Comparison of ENCODE assay signal across 20 mouse cellular contexts in the genomic region with DNA sequence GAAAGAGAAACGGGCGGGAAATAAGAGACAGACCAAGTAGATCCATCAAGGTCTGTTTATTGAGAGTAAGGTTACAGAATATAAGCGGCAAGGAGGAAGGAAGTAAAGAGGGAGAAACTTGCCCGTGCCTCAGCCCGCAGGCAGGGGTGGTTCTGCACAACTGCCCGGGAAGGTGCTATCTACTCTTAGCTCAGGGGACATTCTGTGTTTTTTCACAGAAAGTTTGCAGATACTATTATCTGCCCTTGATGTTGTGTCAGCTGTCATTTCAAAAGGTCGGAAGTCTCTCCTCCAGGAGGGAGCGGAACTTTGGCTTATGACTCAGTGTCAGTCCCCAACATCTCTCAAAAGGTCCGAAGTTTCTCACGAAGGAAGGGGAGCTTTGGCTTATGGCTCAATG. TPM values are rescaled to one million over a fixed set of nuclear protein-coding genes. Genes with fewer than 3 reads are reported as not detected.
DNase-seq lines count a peak whose midpoint lies in the region; ATAC-seq and TF ChIP-seq lines count a peak whose summit lies in the region.
"Had no signal": no experiment of that assay in that cellular context is flagged by ENCODE, and none has a peak within 500 bp of the region (broad histone marks: within the 10 kb centered on the region; RNA-seq: fewer than 3 reads in every experiment).

No protein-coding gene starts in this region.

- ATAC-seq in heart, embryonic 11.5 days (replicated peaks; ENCODE audit: insufficient number of reproducible peaks, low FRiP score, low TSS enrichment): no peak
- no peak for ATAC-seq in lung, embryonic 14.5 days (ENCODE audit: insufficient read depth)
- ATAC-seq: forebrain, embryonic 15.5 days; intestine, embryonic 15.5 days; midbrain, embryonic 16.5 days had no signal

- H3K27ac ChIP-seq in heart, embryonic 11.5 days (ENCODE audit: low read depth, low read length): no peak overlapping the region
- H3K27ac ChIP-seq in lung, embryonic 14.5 days (ENCODE audit: low read depth): no peak overlapping the region
- H3K27ac ChIP-seq in MEL (ENCODE audit: control insufficient read depth, low read depth, low read length): no peak overlapping the region
- H3K27ac ChIP-seq: forebrain, embryonic 15.5 days; hindbrain, embryonic 14.5 days; intestine, embryonic 15.5 days; limb, embryonic 15.5 days had no signal

- H3K4me3 ChIP-seq in heart, embryonic 11.5 days (ENCODE audit: low read depth, low read length): no peak overlapping the region
- no peak overlapping the region for H3K4me3 ChIP-seq in lung, embryonic 14.5 days (ENCODE audit: low read depth, low read length)
- H3K4me3 ChIP-seq in MEL (ENCODE audit: control insufficient read depth in 1 of 2, insufficient read depth in 1 of 2, low read depth in 2 of 2, low read length in 2 of 2): peak overlapping the region; percentile 4 to 48; a peak in 3 of 4 replicates
- H3K4me3 ChIP-seq: forebrain, embryonic 15.5 days; limb, embryonic 15.5 days had no signal

- H3K4me2 ChIP-seq in heart, embryonic 11.5 days: peak overlapping the region; percentile 94
- H3K4me2 ChIP-seq in lung, embryonic 14.5 days: peak overlapping the region; percentile 76; the same call in 1 of the 2 replicates
- H3K4me2 ChIP-seq: forebrain, embryonic 15.5 days; hindbrain, embryonic 14.5 days had no signal

- TF ChIP-seq EP300 in MEL (IDR thresholded peaks at IDR 0.05; ENCODE audit: low read depth in 1 of 2, low read length in 2 of 2): peak; percentile 56 to 58

- H3K4me1 ChIP-seq in heart, embryonic 11.5 days (ENCODE audit: control insufficient read depth, insufficient read depth, low read length): peaks cover 8% of the 10 kb centered on the region
- no peaks in the 10 kb centered on the region; the same call in 1 of the 2 replicates for H3K4me1 ChIP-seq in lung, embryonic 14.5 days (ENCODE audit: insufficient read depth)
- peaks cover 0 to 3% of the 10 kb centered on the region in 2 experiments; a peak in 1 of 4 replicates for H3K4me1 ChIP-seq in MEL (ENCODE audit: control insufficient read depth in 1 of 2, insufficient read depth in 2 of 2, low read length in 2 of 2)

- no peaks in the 10 kb centered on the region for H3K36me3 ChIP-seq in heart, embryonic 11.5 days (ENCODE audit: control insufficient read depth, insufficient read depth, low read length)
- no peaks in the 10 kb centered on the region for H3K36me3 ChIP-seq in lung, embryonic 14.5 days (ENCODE audit: insufficient read depth)
- H3K36me3 ChIP-seq in MEL (ENCODE audit: control insufficient read depth in 1 of 2, insufficient read depth in 2 of 2, low read length in 2 of 2): no peaks in the 10 kb centered on the region
- H3K36me3 ChIP-seq: forebrain, embryonic 15.5 days; intestine, embryonic 15.5 days; limb, embryonic 15.5 days had no signal

- no peak for DNase-seq in heart, postnatal 4 days
- DNase-seq in lung, embryonic 14.5 days: no peak
- DNase-seq in lung, postnatal 4 days: no peak
- DNase-seq in A20 (ENCODE audit: low read depth, low spot score) (peak; percentile 66), MEL (ENCODE audit: low read depth, low spot score) (peak; percentile 65)
- no peak for DNase-seq in left cerebral cortex, postnatal 10 days (ENCODE audit: extremely low spot score in 1 of 2, low spot score in 2 of 2)
- DNase-seq: cerebellum, adult 11 months; cerebellum, postnatal 14 days; lung, postnatal 14 days had no signal

- no peak for TF ChIP-seq POLR2A in MEL (IDR thresholded peaks at IDR 0.05; ENCODE audit: control insufficient read depth in 1 of 2, insufficient read depth in 1 of 2, low read depth in 1 of 2, low read length in 2 of 2, poor library complexity in 1 of 2)

- H3K9me3 ChIP-seq in heart, embryonic 11.5 days (replicated peaks; ENCODE audit: control insufficient read depth, low read length): peaks cover 3% of the 10 kb centered on the region; the same call in 1 of the 2 replicates
- H3K9me3 ChIP-seq in lung, embryonic 14.5 days (ENCODE audit: low read depth, low read length): no peaks in the 10 kb centered on the region
- H3K9me3 ChIP-seq in MEL (replicated peaks; ENCODE audit: insufficient read depth, low read length): no peaks in the 10 kb centered on the region
- H3K9me3 ChIP-seq: forebrain, embryonic 15.5 days; intestine, embryonic 15.5 days; limb, embryonic 15.5 days had no signal

- no peak for TF ChIP-seq RAD21 in MEL (IDR thresholded peaks at IDR 0.05; ENCODE audit: low read depth, low read length)

- WGBS in heart, embryonic 11.5 days (ENCODE audit: insufficient replicate concordance): 4% methylated on average over 10 of the region's 10 CpGs
- 2% methylated on average over 10 of the region's 10 CpGs for WGBS in lung, embryonic 14.5 days

- no peak for TF ChIP-seq CTCF in lung, embryonic 14.5 days (IDR thresholded peaks at IDR 0.05; ENCODE audit: low read depth)
- no peak for TF ChIP-seq CTCF in MEL (IDR thresholded peaks at IDR 0.05 in 2 of 3, conservative IDR thresholded peaks at IDR 0.05 in 1 of 3; ENCODE audit: control insufficient read depth in 1 of 3, insufficient read depth in 1 of 3, low read depth in 2 of 3, low read length in 3 of 3, poor library complexity in 1 of 3, severe bottlenecking in 1 of 3)

- H3K79me2 ChIP-seq in MEL (ENCODE audit: control insufficient read depth, insufficient read depth, low read length, poor library complexity): no peaks in the 10 kb centered on the region

- intact Hi-C loops in left cerebral cortex, postnatal 10 days (cut with DNase I): no loop called here

- peaks cover 52% of the 10 kb centered on the region for H3K27me3 ChIP-seq in heart, embryonic 11.5 days (ENCODE audit: control insufficient read depth, insufficient read depth, low read length)
- peaks cover 58% of the 10 kb centered on the region for H3K27me3 ChIP-seq in lung, embryonic 14.5 days (ENCODE audit: insufficient read depth, low read length)
- H3K27me3 ChIP-seq in MEL (ENCODE audit: control insufficient read depth in 1 of 2, insufficient read depth in 2 of 2, low read length in 2 of 2): no peaks in the 10 kb centered on the region

- H3K9ac ChIP-seq in heart, embryonic 11.5 days (ENCODE audit: low read depth, low read length): no peak overlapping the region
- no peak overlapping the region for H3K9ac ChIP-seq in lung, embryonic 14.5 days
- peak overlapping the region; percentile 10; the same call in 1 of the 2 replicates for H3K9ac ChIP-seq in MEL (ENCODE audit: control insufficient read depth, low read depth, low read length, poor library complexity, severe bottlenecking)
- H3K9ac ChIP-seq: forebrain, embryonic 15.5 days; hindbrain, embryonic 14.5 days; intestine, embryonic 15.5 days; limb, embryonic 15.5 days had no signal

TF ChIP-seq in MEL, 35 proteins besides CTCF, POLR2A, EP300 and RAD21 (continues in another document):
- TF ChIP-seq MAZ (IDR thresholded peaks at IDR 0.05; ENCODE audit: low read depth, low read length) (no peak), MYB (IDR thresholded peaks at IDR 0.05; ENCODE audit: low read depth, low read length) (no peak), ELF1 (IDR thresholded peaks at IDR 0.05; ENCODE audit: low read depth, low read length) (no peak), NELFE (IDR thresholded peaks at IDR 0.05; ENCODE audit: low read depth, low read length) (no peak), ZKSCAN1 (IDR thresholded peaks at IDR 0.05; ENCODE audit: low read depth, low read length) (no peak), ZC3H11A (IDR thresholded peaks at IDR 0.05; ENCODE audit: low read depth, low read length) (no peak), USF1 (IDR thresholded peaks at IDR 0.05; ENCODE audit: low read depth, low read length) (no peak), USF2 (IDR thresholded peaks at IDR 0.05; ENCODE audit: borderline replicate concordance in 1 of 2, insufficient read depth in 1 of 2, low read depth in 1 of 2, low read length in 2 of 2) (no peak), MAX (IDR thresholded peaks at IDR 0.05; ENCODE audit: low read length) (no peak; the same call in 1 of the 2 replicates), HCFC1 (IDR thresholded peaks at IDR 0.05; ENCODE audit: low read depth, low read length) (no peak), MEF2A (IDR thresholded peaks at IDR 0.05; ENCODE audit: extremely low read depth, insufficient replicate concordance, low read depth, low read length, poor library complexity, severe bottlenecking) (no peak)

RNA-seq across cellular contexts. Expression of gene Grm6, which starts 1.2 kb away (rescaled TPM):
- 0.04 TPM in 1 of 2 replicates, not detected in the other for polyA plus RNA-seq in heart, embryonic 11.5 days (2014; fragmentation: Nextera tagmentation; extraction: Ambion mirVana)
- total RNA-seq in heart, postnatal 4 days (2021): not detected
- polyA plus RNA-seq in lung, embryonic 14.5 days (2014; fragmentation: Nextera tagmentation; extraction: Ambion mirVana): not detected in 2 replicates
- not detected in 2 replicates for total RNA-seq in MEL (2012; rRNA removed)
- polyA plus RNA-seq in MEL (2012; ENCODE audit: insufficient read depth in 1 of 2, insufficient read length in 2 of 2, low read depth in 1 of 2, low replicate concordance in 2 of 2, missing spikeins in 1 of 2): under 1 TPM in 1 of 2 experiments, not detected in 1; 0.14 TPM
- total RNA-seq in left cerebral cortex, postnatal 10 days (2021): under 1 TPM in 1 of 2 experiments, not detected in 1; 0.08 TPM
- total RNA-seq: adrenal gland, adult 8-10 months; layer of hippocampus, postnatal 25 days; left cerebral cortex, postnatal 25 days; megakaryocyte-erythroid progenitor cell, adult 5-6 weeks had no signal
- polyA plus RNA-seq: forebrain, embryonic 15.5 days; hindbrain, embryonic 14.5 days; intestine, embryonic 15.5 days; kidney, embryonic 14.5 days; midbrain, embryonic 16.5 days had no signal

RNA-seq across cellular contexts. Expression of gene Zfp879, which starts 8.0 kb away (rescaled TPM):
- polyA plus RNA-seq in heart, embryonic 11.5 days (2014; fragmentation: Nextera tagmentation; extraction: Ambion mirVana): 0.50 and 0.63 TPM in 2 replicates
- total RNA-seq in heart, postnatal 4 days (2021): under 1 TPM; 0.38 to 0.62 TPM
- polyA plus RNA-seq in lung, embryonic 14.5 days (2014; fragmentation: Nextera tagmentation; extraction: Ambion mirVana): 0.32 and 0.35 TPM in 2 replicates
- total RNA-seq in MEL (2012; rRNA removed): not detected in 2 replicates
- polyA plus RNA-seq in MEL (2012; ENCODE audit: insufficient read depth in 1 of 2, insufficient read length in 2 of 2, low read depth in 1 of 2, low replicate concordance in 2 of 2, missing spikeins in 1 of 2): not detected
- 1 to 10 TPM; 3.9 to 4.3 TPM for total RNA-seq in left cerebral cortex, postnatal 10 days (2021)

RNA-seq across cellular contexts. Expression of gene Zfp354c, which starts 21.8 kb away (rescaled TPM):
- polyA plus RNA-seq in heart, embryonic 11.5 days (2014; fragmentation: Nextera tagmentation; extraction: Ambion mirVana): 16.9 and 20.4 TPM in 2 replicates
- total RNA-seq in heart, postnatal 4 days (2021): 10 to 100 TPM in 1 of 2 experiments, 1 to 10 TPM in 1; 9.8 to 10.1 TPM
- polyA plus RNA-seq in lung, embryonic 14.5 days (2014; fragmentation: Nextera tagmentation; extraction: Ambion mirVana): 34.1 and 34.2 TPM in 2 replicates
- 2.1 and 4.5 TPM in 2 replicates for total RNA-seq in MEL (2012; rRNA removed)
- 1 to 10 TPM in 1 of 2 experiments, not detected in 1; 4.2 TPM for polyA plus RNA-seq in MEL (2012; ENCODE audit: insufficient read depth in 1 of 2, insufficient read length in 2 of 2, low read depth in 1 of 2, low replicate concordance in 2 of 2, missing spikeins in 1 of 2)
- 10 to 100 TPM; 63.3 to 63.8 TPM for total RNA-seq in left cerebral cortex, postnatal 10 days (2021)

RNA-seq across cellular contexts. Expression of gene Zfp454, which starts 38.1 kb away (rescaled TPM):
- 2.8 and 4.6 TPM in 2 replicates for polyA plus RNA-seq in heart, embryonic 11.5 days (2014; fragmentation: Nextera tagmentation; extraction: Ambion mirVana)
- 1 to 10 TPM; 1.4 to 1.5 TPM for total RNA-seq in heart, postnatal 4 days (2021)
- polyA plus RNA-seq in lung, embryonic 14.5 days (2014; fragmentation: Nextera tagmentation; extraction: Ambion mirVana): 8.2 and 8.9 TPM in 2 replicates
- total RNA-seq in MEL (2012; rRNA removed): not detected in 2 replicates
- polyA plus RNA-seq in MEL (2012; ENCODE audit: insufficient read depth in 1 of 2, insufficient read length in 2 of 2, low read depth in 1 of 2, low replicate concordance in 2 of 2, missing spikeins in 1 of 2): not detected
- 1 to 10 TPM; 6.0 to 6.4 TPM for total RNA-seq in left cerebral cortex, postnatal 10 days (2021)
- total RNA-seq: megakaryocyte-erythroid progenitor cell, adult 5-6 weeks had no signal

Comparison
In these comparisons a context has a peak if more than half of its experiments do, and no peak if none do; other contexts are left out.
1. H3K4me3 ChIP-seq: peak in MEL (2 of 2); none in heart, embryonic 11.5 days (single experiment) and lung, embryonic 14.5 days (single experiment).
2. DNase-seq: peak in A20 (single experiment) and MEL (single experiment); none in heart, postnatal 4 days (single experiment), lung, embryonic 14.5 days (single experiment), lung, postnatal 4 days (0 of 2) and left cerebral cortex, postnatal 10 days (0 of 2).
3. RNA of gene Zfp354c, which starts 21.8 kb away (total RNA-seq): 63.3 to 63.8 TPM in left cerebral cortex, postnatal 10 days; 9.8 to 10.1 TPM in heart, postnatal 4 days and 2.1 to 4.5 TPM in MEL; every median in the first group is over 4 times any median in the second.